Mouse (Mus musculus): Measurements from ENCODE around the gene Mapre3. TPM values are rescaled to one million over a fixed set of nuclear protein-coding genes. Genes with fewer than 3 reads are reported as not detected.
A peak's percentile ranks its signal among the peaks of the same experiment; 100 is the strongest.

Mapre3 gene
- total RNA-seq, 2 experiments from 2014 or later = not detected

GRCm38 (mm10) chr5:30913060-30913841 is 98.8 kb downstream of the Mapre3 start, which contains the start of gene Emilin1:
Gene Emilin1 (plus strand): TSS chr5:30913402.
- peak; percentile 38 for ATAC-seq (replicated peaks; ENCODE audit: low FRiP score, low TSS enrichment, poor library complexity, severe bottlenecking)

DNA sequence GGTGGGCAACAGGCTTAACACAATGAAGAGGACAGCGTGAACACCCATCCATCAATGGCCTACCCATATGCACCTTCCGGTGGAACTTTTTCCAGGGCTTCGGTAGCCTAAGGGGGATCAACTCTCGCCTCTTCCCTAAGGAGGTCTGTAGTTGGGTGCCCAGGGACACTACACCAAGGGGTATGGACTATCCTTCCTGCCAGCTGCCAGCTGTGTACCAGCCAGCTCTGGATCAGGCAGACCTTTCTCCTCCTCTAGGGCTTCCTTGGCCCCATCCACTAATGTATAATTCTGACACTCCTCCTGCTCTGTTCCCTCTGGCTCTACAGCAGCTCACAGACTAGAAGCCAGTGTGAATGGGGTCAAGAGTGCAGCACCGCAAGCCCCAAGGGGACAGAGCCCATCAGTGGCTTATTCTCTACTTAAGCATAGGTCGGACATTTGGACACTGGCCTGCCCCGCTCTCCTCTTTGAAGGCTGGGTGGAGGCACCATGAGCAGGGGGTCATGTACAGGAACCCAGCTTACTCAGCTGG is 99.7 kb downstream of the Mapre3 start:
- no peak for ATAC-seq (replicated peaks; ENCODE audit: low FRiP score, low TSS enrichment, poor library complexity, severe bottlenecking)

DNA sequence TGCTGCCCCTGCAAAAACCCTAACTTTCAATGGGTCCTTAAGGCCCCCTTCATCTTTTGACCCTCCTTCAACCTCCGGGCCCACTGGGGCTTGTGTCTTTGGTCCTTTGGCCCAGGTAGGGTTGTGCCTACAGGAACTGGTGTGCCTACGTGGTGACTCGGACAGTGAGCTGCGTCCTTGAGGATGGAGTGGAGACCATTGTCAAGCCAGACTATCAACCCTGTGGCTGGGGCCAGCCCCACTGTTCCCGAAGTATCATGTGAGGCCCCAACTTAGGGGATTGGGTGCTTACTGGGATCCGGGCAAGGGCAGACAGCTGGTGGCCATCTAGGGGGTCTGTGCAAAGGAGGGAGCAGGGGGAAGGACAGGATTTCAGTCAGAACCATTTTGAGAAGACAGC is 100.4 kb downstream of the Mapre3 start:
- no peak for ATAC-seq (replicated peaks; ENCODE audit: low FRiP score, low TSS enrichment, poor library complexity, severe bottlenecking)

DNA sequence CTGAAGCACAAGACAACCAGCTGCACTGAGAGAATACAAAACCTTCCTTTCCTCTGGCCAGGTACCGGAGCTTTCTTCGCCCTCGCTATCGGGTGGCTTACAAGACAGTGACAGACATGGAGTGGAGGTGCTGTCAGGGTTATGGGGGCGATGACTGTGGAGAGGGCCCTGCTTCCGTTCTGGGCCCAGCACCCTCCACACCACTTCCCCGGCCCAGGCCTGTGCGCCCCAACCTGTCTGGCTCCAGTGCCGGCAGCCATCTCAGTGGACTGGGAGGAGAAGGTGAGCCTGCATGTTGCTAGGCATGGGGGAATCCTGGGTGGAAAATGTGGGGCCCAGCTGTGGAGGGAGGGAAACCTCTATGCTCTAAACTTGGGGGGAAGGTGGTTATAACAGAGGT is 101.0 kb downstream of the Mapre3 start:
- 0 out of 2 replicates have a peak, but pooled peaks have one; percentile 16 for ATAC-seq (replicated peaks; ENCODE audit: low FRiP score, low TSS enrichment, poor library complexity, severe bottlenecking)

Other genes with a start within 250 kb of the Mapre3 start
- gene Kcnk3, start 226.5 kb upstream of the Mapre3 start, total RNA-seq (2014; fragmentation: Nextera tagmentation) = not detected in 2 replicates
- gene Kcnk3, start 226.5 kb upstream of the Mapre3 start, total RNA-seq (2017) = 0.04 TPM in 1 of 2 replicates, not detected in the other
- gene Slc35f6, start 166.7 kb upstream of the Mapre3 start, total RNA-seq (2014; fragmentation: Nextera tagmentation) = 18.5 and 23.4 TPM in 2 replicates
- 6.8 and 8.9 TPM in 2 replicates for gene Slc35f6, start 166.7 kb upstream of the Mapre3 start, total RNA-seq (2017)
- gene Cenpa, start 147.9 kb upstream of the Mapre3 start, total RNA-seq (2014; fragmentation: Nextera tagmentation) = 337 and 377 TPM in 2 replicates
- gene Cenpa, start 147.9 kb upstream of the Mapre3 start, total RNA-seq (2017) = 136 and 144 TPM in 2 replicates
- gene Dpysl5, start 103.1 kb upstream of the Mapre3 start, total RNA-seq (2014; fragmentation: Nextera tagmentation) = not detected in 2 replicates
- not detected in 2 replicates for gene Dpysl5, start 103.1 kb upstream of the Mapre3 start, total RNA-seq (2017)
- gene Tmem214, start 53.4 kb downstream of the Mapre3 start, total RNA-seq (2014; fragmentation: Nextera tagmentation) = 24.2 and 42.1 TPM in 2 replicates
- 14.1 and 18.1 TPM in 2 replicates for gene Tmem214, start 53.4 kb downstream of the Mapre3 start, total RNA-seq (2017)
- gene Agbl5, start 74.1 kb downstream of the Mapre3 start, total RNA-seq (2014; fragmentation: Nextera tagmentation) = 13.6 and 29.9 TPM in 2 replicates
- gene Agbl5, start 74.1 kb downstream of the Mapre3 start, total RNA-seq (2017) = 12.1 and 23.3 TPM in 2 replicates
- gene Ost4, start 93.1 kb downstream of the Mapre3 start, total RNA-seq (2014; fragmentation: Nextera tagmentation) = 270 and 300 TPM in 2 replicates
- gene Ost4, start 93.1 kb downstream of the Mapre3 start, total RNA-seq (2017) = 278 and 305 TPM in 2 replicates
- gene Emilin1, start 98.8 kb downstream of the Mapre3 start, total RNA-seq (2014; fragmentation: Nextera tagmentation) = 13.5 and 18.9 TPM in 2 replicates
- 5.7 and 10.3 TPM in 2 replicates for gene Emilin1, start 98.8 kb downstream of the Mapre3 start, total RNA-seq (2017)
- 80.4 and 113 TPM in 2 replicates for gene Khk, start 106.8 kb downstream of the Mapre3 start, total RNA-seq (2014; fragmentation: Nextera tagmentation)
- gene Khk, start 106.8 kb downstream of the Mapre3 start, total RNA-seq (2017) = 64.4 and 90.0 TPM in 2 replicates
- 0.35 TPM in 1 of 2 replicates, not detected in the other for gene Cgref1, start 130.9 kb downstream of the Mapre3 start, total RNA-seq (2014; fragmentation: Nextera tagmentation)
- gene Cgref1, start 130.9 kb downstream of the Mapre3 start, total RNA-seq (2017) = 0.46 TPM in 1 of 2 replicates, not detected in the other
- gene Preb, start 145.7 kb downstream of the Mapre3 start, total RNA-seq (2014; fragmentation: Nextera tagmentation) = 109 and 117 TPM in 2 replicates
- 28.0 and 39.1 TPM in 2 replicates for gene Preb, start 145.7 kb downstream of the Mapre3 start, total RNA-seq (2017)
- not detected in 2 replicates for gene Tcf23, start 154.0 kb downstream of the Mapre3 start, total RNA-seq (2014; fragmentation: Nextera tagmentation)
- not detected in 2 replicates for gene Tcf23, start 154.0 kb downstream of the Mapre3 start, total RNA-seq (2017)
- gene Atraid, start 233.7 kb downstream of the Mapre3 start, total RNA-seq (2014; fragmentation: Nextera tagmentation) = 27.7 and 51.7 TPM in 2 replicates
- gene Atraid, start 233.7 kb downstream of the Mapre3 start, total RNA-seq (2017) = 50.1 and 57.6 TPM in 2 replicates
- gene Slc5a6, start 234.3 kb downstream of the Mapre3 start, total RNA-seq (2014; fragmentation: Nextera tagmentation) = 3.1 and 4.3 TPM in 2 replicates
- 4.1 and 7.1 TPM in 2 replicates for gene Slc5a6, start 234.3 kb downstream of the Mapre3 start, total RNA-seq (2017)
- 124 and 224 TPM in 2 replicates for gene Cad, start 240.1 kb downstream of the Mapre3 start, total RNA-seq (2014; fragmentation: Nextera tagmentation)
- gene Cad, start 240.1 kb downstream of the Mapre3 start, total RNA-seq (2017) = 39.7 and 65.0 TPM in 2 replicates